Mouse (Mus musculus) embryo, embryonic 11.5 days (tissue): ENCODE measurements around the gene Shisal2a.

Experiments
- DNase-seq: peaks from one replicate; pipeline ENCODE4 v3.0.0-alpha.2; 2012; ENCODE audit warnings: low read depth, low spot score

Gene Shisal2a

DNA sequence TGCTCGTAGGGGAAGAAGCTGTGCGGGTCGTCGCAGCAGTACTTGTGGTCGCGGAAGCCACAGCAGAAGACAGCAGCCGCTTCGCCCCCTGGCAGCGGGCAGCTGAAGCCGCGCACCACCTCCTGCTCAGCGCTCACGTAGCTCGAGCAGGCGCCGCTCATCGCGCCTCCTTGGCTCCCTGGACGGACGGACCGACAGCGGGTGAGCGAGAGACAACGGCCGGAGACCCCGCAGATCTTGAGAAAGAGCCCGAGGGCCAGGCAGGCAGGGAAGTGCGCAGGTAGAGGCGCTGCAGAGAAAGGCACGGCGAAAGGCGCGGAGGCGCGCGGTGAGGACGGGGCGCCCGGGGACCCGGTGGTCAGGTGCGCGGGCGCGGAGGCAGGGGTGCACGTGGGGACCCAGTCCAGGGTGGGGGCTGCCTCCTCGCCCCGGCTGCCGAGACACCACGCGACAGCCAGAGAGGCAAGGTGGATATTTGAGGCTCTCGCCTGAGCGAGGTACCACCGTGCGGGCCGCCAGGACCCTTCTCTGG, at the start of gene Shisal2a:
TSS of gene Shisal2a (minus strand) at position 167 of the 532 bp plus-strand sequence.
- DNase-seq: no peak

DNA sequence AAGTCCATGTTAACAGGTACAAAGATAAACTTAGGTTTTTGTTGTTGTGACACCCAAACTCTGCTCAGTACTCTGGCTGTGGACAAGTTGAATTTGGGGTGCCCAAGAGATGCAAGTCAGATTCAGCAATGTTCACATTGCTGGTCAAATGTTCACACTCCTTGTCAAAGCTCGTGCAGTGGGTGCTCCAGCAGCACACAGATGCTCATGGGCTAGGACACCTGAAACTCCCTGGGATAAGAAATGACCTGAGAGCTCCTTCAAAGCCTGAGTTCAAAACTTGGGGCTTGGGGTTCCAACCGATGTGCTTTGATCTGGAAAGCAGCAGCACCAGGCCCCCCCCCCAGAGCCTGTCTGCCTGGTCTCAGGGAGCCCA, 48.4 kb upstream of the Shisal2a start:
- no peak for DNase-seq

- no peak for DNase-seq
Observed at GRCm38 (mm10) chr4:108430656-108431560, 47.8 kb upstream of the Shisal2a start.

DNA sequence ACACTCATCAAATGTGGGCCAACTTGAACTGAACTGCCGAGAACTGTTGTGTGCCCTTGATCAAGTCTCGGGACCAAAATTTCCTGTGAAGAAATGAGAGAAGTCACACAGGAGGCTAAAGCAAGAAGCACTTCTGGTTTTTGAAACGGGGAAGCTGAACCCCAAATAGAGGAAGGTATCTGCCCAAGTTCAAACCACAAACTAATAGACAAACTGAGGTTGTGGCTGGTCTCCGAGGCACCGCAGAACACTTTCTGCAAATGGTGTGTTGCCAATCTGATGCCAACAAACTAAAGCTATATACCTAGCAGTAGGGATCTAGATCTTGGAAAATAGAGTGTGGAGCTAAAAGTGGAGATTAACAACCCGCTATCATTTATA, 45.2 kb upstream of the Shisal2a start:
- no peak for DNase-seq

DNA sequence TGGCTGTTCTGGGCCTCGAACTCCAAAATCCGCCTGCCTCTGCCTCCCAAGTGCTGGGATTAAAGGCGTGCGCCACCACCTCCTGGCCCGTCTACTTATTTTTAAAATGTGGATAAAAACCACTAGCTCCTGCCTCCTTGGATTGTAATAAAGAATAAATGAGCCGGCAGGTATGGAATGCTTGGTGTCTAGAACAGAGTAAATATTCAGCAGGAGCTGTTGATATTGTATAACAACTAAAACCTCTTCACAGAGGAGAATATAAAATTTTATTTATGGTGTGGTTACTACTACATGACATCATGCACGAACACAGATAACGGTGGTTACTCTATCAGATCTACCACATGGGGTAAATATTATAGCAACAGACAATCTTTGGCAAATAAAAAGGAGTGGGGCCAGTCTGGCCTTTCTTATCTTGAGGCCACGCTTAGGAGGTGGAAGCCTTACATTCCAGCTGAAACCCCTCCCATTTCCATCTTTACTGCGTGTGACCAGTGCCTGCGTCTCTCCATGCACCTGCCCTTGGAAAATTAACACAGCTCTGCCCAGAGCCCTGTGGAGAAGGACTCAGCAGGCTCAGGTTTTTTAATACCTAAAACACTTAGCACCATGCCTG, 44.7 kb upstream of the Shisal2a start:
- no peak for DNase-seq

DNA sequence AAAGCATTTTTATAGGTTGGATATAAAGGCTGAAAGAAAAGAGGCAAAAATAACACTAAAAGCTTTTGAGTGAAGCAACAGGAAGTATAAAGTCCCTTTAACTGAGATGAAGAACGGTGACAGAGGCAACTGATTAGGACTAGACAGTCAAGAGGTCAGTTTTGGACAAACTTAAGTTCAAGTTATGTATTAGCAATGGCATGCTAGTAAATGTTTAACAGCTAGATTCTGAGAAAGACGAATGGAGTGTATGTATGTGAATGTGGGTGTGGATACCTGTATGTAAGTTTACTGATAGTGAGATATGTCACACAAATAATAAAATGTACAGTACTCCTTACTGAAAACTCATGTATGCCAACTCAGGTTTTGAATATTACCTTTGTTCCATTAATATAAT, 41.4 kb upstream of the Shisal2a start:
- DNase-seq: no peak

GRCm38 (mm10) chr4:108407621-108408020, 24.5 kb upstream of the Shisal2a start:
- DNase-seq: no peak

GRCm38 (mm10) chr4:108406861-108407401, 23.8 kb upstream of the Shisal2a start, which contains the start of gene Gpx7:
Gene Gpx7 (minus strand): TSS chr4:108406961.
- DNase-seq: no peak

- no peak for DNase-seq
Observed at GRCm38 (mm10) chr4:108406138-108406860, 23.1 kb upstream of the Shisal2a start.

DNA sequence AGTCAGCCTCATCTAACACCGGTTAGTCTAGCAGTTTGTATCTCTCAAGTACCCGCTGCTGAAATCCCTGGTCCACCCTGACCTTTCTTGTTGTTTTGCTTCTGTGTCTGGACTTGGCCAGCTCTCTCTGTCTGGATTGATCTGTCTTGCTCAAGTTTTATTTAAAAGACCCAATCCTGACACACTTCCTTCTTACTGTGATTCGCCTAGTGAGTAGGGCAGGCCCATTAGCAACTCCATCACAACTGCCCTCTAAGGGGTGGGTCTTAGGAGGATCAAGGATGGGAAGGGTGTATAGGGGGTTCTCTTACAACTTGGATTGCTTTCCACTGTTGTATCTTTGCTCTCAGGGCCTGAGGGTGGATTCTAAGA, 22.6 kb upstream of the Shisal2a start:
- DNase-seq: no peak

DNA sequence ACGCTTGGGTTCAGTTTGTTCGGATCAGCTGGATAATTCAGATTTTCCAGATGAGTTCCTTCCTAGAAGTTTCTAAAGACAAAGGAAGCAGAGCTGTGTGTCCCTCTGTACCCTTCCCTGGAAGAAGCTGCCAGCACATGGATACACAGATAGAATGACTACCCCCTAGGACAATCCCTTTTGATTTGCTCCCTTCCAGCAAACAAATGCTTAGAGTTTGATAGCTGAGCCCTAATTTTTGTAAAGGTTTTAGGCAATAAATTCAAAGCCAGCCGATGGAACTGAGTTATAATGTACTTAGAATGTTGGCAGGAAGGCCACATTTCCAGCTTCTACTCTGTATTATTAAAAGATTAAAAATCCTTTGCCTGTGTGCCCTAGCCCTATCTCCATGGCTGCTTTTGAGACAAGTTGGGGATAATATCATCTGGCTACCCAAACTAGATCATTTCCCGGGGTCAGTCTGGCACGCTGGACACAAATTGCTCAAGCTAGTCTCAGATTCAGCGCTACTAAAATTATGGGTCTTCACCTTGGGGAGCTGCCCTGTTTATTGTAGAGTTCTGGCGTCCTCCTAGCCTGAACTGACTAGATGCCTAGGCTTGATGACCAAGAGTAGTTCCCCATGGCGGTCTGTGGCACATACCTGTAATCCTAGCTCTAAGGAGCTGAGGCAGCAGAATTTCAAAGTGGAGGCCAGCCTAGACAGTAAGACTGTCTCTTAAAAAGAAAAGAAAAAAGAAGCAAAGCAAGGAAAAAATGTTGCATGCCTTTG, 20.9 kb upstream of the Shisal2a start:
- no peak for DNase-seq

DNA sequence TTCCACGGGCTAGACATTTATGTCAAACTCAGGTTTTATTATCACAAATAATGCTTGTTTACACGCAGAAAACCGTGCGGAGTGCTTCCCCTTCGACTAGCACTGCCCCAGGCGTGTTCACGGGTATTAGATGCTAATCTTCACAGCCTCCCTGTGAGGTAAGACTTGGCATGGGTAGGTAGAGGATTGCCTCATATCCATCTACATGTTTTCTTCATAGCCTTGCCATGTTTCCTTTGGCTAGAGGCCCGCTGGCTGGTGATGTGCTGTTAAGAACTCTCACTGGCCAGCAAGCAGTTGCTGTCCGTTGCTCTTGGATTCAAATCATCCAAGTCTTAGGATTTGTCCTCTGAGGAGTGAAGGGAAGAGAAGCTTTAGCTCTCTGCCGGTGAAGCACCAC, 17.2 kb upstream of the Shisal2a start:
- DNase-seq: no peak

GRCm38 (mm10) chr4:108394236-108394635, 11.1 kb upstream of the Shisal2a start:
- DNase-seq: no peak

- DNase-seq: no peak
Observed at GRCm38 (mm10) chr4:108392558-108392957, 9.4 kb upstream of the Shisal2a start.

- DNase-seq: no peak
Observed at GRCm38 (mm10) chr4:108391124-108391523, 8.0 kb upstream of the Shisal2a start.

GRCm38 (mm10) chr4:108388741-108389140, 5.6 kb upstream of the Shisal2a start:
- DNase-seq: no peak

DNA sequence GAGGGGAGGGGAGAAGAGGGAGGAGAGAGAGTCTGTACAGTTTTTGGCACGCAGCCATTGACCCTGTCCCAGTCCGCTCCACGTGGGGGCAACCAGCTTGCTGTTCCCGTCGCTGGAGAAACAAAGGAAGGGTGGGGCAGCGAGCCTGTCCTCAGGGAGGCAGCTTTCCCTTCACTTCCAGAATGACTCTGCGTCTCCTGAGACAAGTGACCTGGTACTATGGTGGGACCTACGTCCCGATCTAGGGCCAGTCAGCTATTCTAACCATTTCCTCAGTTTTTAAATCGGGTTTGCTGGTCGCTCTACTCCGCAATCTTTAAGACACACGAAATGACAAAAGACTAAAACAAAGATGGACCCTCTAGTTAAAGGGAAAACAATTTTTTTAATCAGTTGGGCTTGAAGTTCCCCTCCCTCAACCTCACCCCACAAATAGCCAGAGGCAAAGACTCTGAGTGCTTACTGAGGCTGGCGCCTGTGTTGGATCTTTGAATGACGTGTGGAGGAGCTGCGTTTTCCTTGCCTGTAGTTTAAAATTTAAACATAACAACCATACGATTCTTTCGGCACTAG, 4.6 kb upstream of the Shisal2a start:
- DNase-seq: no peak

GRCm38 (mm10) chr4:108387106-108387505, 4.0 kb upstream of the Shisal2a start:
- DNase-seq: no peak

GRCm38 (mm10) chr4:108386087-108386486, 2.9 kb upstream of the Shisal2a start:
- no peak for DNase-seq

DNA sequence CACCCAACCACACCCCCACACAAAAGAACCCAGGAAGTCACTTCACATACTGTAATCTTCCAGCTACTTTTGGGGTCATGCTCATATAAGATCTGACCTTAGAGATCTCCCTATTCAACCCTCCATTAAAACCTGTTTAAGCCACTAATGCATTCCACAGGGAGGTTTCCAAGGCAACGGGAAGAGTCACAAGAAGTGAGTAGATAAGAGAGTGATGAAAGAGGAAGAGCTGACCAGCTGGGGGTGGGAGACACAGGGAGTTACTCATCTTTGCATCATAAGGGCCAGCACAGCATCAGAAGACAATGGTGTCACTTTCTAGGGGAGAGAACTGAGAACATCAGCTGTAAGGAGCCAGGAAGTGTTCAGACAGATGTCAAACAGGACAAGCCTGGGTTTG, 3.0 kb downstream of the Shisal2a start:
- DNase-seq: no peak

DNA sequence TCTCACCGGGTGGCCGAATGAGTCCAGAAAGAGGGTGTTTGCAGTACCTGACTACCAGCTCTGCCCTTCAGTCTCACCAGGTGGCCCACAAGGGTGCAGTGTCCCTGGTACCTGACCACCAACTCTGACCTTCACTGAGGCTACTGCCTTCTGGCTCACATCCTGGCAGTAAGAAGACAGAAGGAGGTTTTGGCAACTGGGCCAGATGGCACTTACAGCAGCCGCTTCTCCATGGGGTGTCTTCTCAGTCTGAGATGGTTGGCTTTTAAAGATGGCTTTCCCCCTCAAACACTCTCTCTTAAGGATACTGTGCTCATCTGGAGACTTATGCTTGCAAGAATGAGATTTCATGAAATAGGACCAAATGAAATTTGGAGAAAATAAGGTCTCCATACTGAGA, 3.7 kb downstream of the Shisal2a start:
- DNase-seq: no peak
